Mouse (Mus musculus): Measurements from ENCODE around the gene Tmem229a. TPM values are rescaled to one million over a fixed set of nuclear protein-coding genes. Genes with fewer than 3 reads are reported as not detected.

Tmem229a gene
- total RNA-seq, 2 experiments from 2014 or later, result 46.7 to 47.7 TPM

GRCm38 (mm10) chr6:24950669-24951068 lies 5.4 kb downstream of the Tmem229a start:
- no peak overlapping the region for H3K27ac ChIP-seq
- no peak for DNase-seq (ENCODE audit: low spot score in 2 of 2)
- TF ChIP-seq CTCF (conservative IDR thresholded peaks at IDR 0.05), result no peak
- H3K4me3 ChIP-seq, result no peak overlapping the region

GRCm38 (mm10) chr6:24925076-24925785 lies 30.9 kb downstream of the Tmem229a start:
- no peak for DNase-seq (ENCODE audit: low spot score in 2 of 2)
- no peak overlapping the region for H3K4me3 ChIP-seq
- TF ChIP-seq CTCF (conservative IDR thresholded peaks at IDR 0.05), result no peak
- H3K27ac ChIP-seq, result no peak overlapping the region

- no peak overlapping the region for H3K4me3 ChIP-seq
- TF ChIP-seq CTCF (conservative IDR thresholded peaks at IDR 0.05), result no peak
- H3K27ac ChIP-seq, result no peak overlapping the region
- no peak for DNase-seq (ENCODE audit: low spot score in 2 of 2)
These were observed 42.5 kb downstream of the Tmem229a start for GRCm38 (mm10) chr6:24913591-24913990.

- H3K27ac ChIP-seq, result no peak overlapping the region
- no peak overlapping the region for H3K4me3 ChIP-seq
- no peak for TF ChIP-seq CTCF (conservative IDR thresholded peaks at IDR 0.05)
- DNase-seq (ENCODE audit: low spot score in 2 of 2), result no peak
These were observed 45.4 kb downstream of the Tmem229a start for GRCm38 (mm10) chr6:24910728-24911105.

- no peak for TF ChIP-seq CTCF (conservative IDR thresholded peaks at IDR 0.05)
- no peak for DNase-seq (ENCODE audit: low spot score in 2 of 2)
- no peak overlapping the region for H3K27ac ChIP-seq
- H3K4me3 ChIP-seq, result no peak overlapping the region
These were observed 45.9 kb downstream of the Tmem229a start for GRCm38 (mm10) chr6:24910016-24910727.

GRCm38 (mm10) chr6:24907824-24908223 lies 48.3 kb downstream of the Tmem229a start:
- DNase-seq (ENCODE audit: low spot score in 2 of 2), result no peak
- H3K27ac ChIP-seq, result no peak overlapping the region
- H3K4me3 ChIP-seq, result no peak overlapping the region
- TF ChIP-seq CTCF (conservative IDR thresholded peaks at IDR 0.05), result no peak

GRCm38 (mm10) chr6:24905101-24905500 lies 51.0 kb downstream of the Tmem229a start:
- Histone ChIP-seq H3K4me3 (no peak overlapping the region), H3K27ac (no peak overlapping the region)
- no peak for TF ChIP-seq CTCF (conservative IDR thresholded peaks at IDR 0.05)
- no peak for DNase-seq (ENCODE audit: low spot score in 2 of 2)

Other genes with a start within 250 kb of the Tmem229a start
- not detected for gene Hyal6, start 223.1 kb downstream of the Tmem229a start, total RNA-seq (2021)
- not detected for gene Hyal4, start 208.0 kb downstream of the Tmem229a start, total RNA-seq (2021)
- gene Spam1, start 165.1 kb downstream of the Tmem229a start, total RNA-seq (2021), result not detected
- not detected for gene Hyal5, start 98.3 kb downstream of the Tmem229a start, total RNA-seq (2021)

Data from layer of hippocampus, adult 2 months (tissue).